ENCODE assay signal across 14 mouse cellular contexts in the genomic region with DNA sequence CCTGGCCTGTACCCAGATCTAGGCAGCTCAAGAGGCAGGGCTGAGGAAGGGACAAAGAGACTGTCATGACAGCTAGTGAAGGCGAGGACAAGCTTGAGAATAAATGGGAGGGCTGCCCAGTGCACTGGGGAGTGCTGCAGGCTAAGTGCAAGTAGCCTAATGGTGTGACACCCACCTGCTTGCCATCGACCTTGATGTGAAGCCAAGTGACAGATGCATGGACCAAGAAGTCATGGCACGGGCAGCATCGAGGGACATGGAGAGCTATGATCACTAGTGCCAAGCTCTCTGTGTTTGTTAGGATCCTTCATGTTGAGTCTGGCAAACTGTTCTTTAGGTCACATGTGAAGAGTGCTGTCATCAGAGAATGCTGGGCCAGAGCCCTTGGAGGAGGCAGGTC.
A peak's percentile ranks its signal among the peaks of the same experiment; 100 is the strongest.
DNase-seq lines count a peak whose midpoint lies in the region; ATAC-seq lines count a peak whose summit lies in the region.
"Had no signal": no experiment of that assay in that cellular context is flagged by ENCODE, and none has a peak within 500 bp of the region (broad histone marks: within the 10 kb centered on the region; RNA-seq: fewer than 3 reads in every experiment).

No protein-coding gene starts in this region.

- ATAC-seq in megakaryocyte progenitor cell, adult 5-6 weeks (replicated peaks; ENCODE audit: poor library complexity) = no peak
- ATAC-seq: forebrain, embryonic 13.5 days; forebrain, postnatal 0 days; intestine, postnatal 0 days had no signal

- peak; percentile 86 for DNase-seq in brain, adult 2 months (ENCODE audit: low read depth, low spot score)
- peak; percentile 29 for DNase-seq in cerebellum, adult 11 months
- peak; percentile 67 for DNase-seq in cerebellum, adult 9-10 months
- DNase-seq in cerebellum, postnatal 25 days = peak; percentile 48 to 66
- no peak for DNase-seq in urinary bladder, postnatal 36 days (ENCODE audit: low spot score in 2 of 2)
- DNase-seq: adrenal gland, adult 2 months; adrenal gland, postnatal 25 days; forebrain, postnatal 0 days; gastrocnemius, postnatal 14 days; heart, adult 2 months; heart, postnatal 14 days had no signal

Comparison
In these comparisons a context has a peak if more than half of its experiments do, and no peak if none do; other contexts are left out.
1. DNase-seq: peak in brain, adult 2 months (single experiment), cerebellum, adult 11 months (single experiment), cerebellum, adult 9-10 months (single experiment) and cerebellum, postnatal 25 days (2 of 2); none in urinary bladder, postnatal 36 days (0 of 2).